Mouse (Mus musculus): ENCODE data around the gene Slc22a20.

DNA sequence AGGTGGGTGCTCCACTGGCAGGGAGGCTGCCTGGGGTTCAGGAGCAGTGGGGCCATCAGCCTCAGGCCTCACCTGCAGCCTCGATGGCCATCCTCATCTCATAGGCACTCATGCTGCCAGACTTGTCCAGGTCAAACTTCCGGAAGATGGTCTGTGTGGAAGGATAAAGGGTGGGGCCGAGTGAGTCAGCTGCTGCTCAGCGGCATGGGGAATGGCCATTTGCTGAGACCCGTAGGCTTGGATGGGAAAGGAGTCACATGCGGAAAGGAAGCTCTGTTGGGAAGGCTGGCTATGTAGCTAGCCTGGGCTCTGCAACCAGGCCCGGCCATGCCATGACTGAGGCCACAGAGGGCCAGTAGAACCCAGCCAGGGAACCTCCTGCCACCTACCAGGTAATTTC, 5.5 kb upstream of the Slc22a20 start:
- TF ChIP-seq POLR2A (IDR thresholded peaks at IDR 0.05; ENCODE audit: insufficient read depth, low read length), result no peak
- TF ChIP-seq CTCF (IDR thresholded peaks at IDR 0.05; ENCODE audit: low read depth, low read length), result no peak
- no peak for TF ChIP-seq EP300 (IDR thresholded peaks at IDR 0.05; ENCODE audit: insufficient read depth, low read depth, low read length)

Measured in ES-Bruce4 (cell line).